Mouse (Mus musculus) adrenal gland, postnatal 36 days (tissue): ENCODE measurements around the gene Mettl1. TPM values are rescaled to one million over a fixed set of nuclear protein-coding genes. Genes with fewer than 3 reads are reported as not detected.

Experiments
- DNase-seq, 2 experiments: peaks; one replicate each; pipeline ENCODE4 v3.0.0; 2021; ENCODE audit warnings: mixed read lengths in 1 of 2
- long read RNA-seq, 2 experiments: library from polyadenylated mRNA; stranded (forward); transcript quantifications; one replicate each; pipeline ENCODE4 v2.0.0; 2021; ENCODE audit warnings: borderline sequencing depth in 2 of 2
- total RNA-seq, 2 experiments: library from RNA; stranded (reverse); gene quantifications; 2 replicates each; pipeline ENCODE4 v1.2.3; 2021

The Mettl1 gene
- 10 to 100 TPM; 20.1 to 21.4 TPM for total RNA-seq
- long read RNA-seq, experiment 1, transcript Mettl1-201 (6 exons, 1,791 nt) = major isoform, 15 of 23 reads
- long read RNA-seq, experiment 1, partial matches to known transcripts = 5 of 23 reads
- long read RNA-seq, experiment 1, other reads (novel, unspliced or antisense) = 1 of 23 reads
- long read RNA-seq, experiment 2, transcript Mettl1-201 (6 exons, 1,791 nt) = major isoform, 6 of 10 reads
- long read RNA-seq, experiment 2, partial matches to known transcripts = 2 of 10 reads
- long read RNA-seq, experiment 2, other reads (novel, unspliced or antisense) = 2 of 10 reads

DNA sequence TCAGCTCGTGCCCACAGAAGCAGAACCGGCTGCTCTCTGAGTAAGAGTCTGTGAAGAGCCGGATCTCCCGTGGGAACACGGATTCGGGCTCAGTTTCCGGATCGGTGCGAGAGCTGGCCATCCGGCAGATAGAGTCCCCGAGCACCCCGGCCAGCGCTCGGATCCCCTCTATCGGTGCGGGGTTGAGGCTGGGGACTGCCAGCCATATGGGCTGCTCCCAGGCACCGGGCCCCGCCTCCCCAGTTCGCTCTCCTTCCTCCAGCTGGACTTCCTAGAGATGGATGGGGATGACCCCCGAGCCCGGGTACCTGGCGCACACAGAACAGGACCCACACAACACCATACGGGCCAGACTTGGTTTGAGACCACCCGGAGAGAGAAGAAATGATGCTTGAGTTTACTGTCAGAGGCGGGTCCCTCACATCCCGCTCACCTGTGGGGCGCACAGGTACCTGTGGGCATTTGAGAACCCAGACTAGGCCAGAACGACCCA lies at the start of gene Mettl1, which contains the start of gene Eef1akmt3:
TSS of gene Mettl1 (plus strand) at position 141 of the 493 bp plus-strand sequence.
TSS of gene Eef1akmt3 (minus strand) at position 240 of the 493 bp plus-strand sequence.
- peak; percentile 45 to 69 for DNase-seq

DNA sequence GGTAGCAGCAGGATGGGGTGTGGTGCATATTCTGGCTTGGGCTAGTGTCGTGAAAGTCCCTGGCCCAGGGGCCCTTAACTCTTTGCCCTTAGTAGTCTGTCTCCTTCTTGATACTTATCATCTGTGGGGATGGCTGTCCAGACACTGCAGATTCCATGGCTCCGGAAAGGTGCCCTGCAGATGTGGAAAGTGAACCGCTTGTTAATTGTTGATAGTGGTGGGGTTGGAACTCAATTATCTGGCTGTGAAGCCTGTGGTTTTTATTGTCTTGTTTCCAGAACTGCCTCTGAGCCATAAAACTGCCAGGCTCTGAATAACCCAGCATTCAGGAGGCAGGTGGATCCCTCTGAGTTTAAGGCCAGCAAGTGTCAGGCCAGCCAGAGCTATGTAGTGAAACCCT lies 49.5 kb upstream of the Mettl1 start:
- DNase-seq = no peak

GRCm38 (mm10) chr10:126993621-126994020 lies 47.6 kb upstream of the Mettl1 start:
- DNase-seq = no peak

GRCm38 (mm10) chr10:126997340-126998113 lies 43.7 kb upstream of the Mettl1 start:
- no peak for DNase-seq

DNA sequence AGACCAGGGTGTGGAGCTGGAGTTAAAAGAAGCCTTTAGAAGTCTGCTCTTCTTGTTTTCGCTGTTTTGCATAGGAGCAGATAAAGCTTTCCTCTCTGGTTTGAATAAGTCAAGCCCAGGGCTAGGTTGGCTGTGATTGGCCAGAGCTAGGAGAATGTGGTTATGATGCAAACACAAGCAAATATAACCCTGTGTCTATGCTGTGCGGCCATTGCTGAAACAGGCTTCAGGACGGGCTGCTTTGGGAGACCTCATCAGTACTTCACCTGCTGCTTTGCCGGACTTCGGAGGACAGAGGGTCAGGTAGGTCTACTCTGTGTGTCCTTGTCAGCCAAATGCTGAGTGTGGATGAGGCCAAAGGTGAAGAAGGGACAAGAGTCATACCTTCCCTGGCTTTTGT lies 40.7 kb upstream of the Mettl1 start, which contains the start of gene Avil:
TSS of gene Avil (plus strand) at position 181 of the 400 bp plus-strand sequence.
- no peak for DNase-seq

DNA sequence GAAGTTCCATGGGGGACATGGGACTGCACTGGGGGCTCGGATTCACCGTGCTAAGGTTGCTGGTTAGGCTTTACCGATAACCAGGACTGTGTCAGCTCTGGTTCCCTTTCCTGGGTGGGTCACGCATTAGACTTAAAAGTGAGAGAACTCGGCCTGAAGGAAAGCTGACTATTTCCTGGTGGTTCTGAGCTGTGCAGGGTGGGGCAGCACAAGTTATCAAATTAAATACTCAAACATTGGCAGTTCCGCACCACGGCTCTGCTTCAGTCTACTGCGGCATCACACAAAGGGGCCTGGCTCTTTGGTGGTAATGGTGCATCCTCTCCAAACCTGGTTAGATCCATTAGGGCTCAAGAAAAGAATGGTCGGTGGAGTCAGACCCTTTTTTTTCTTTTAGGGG lies 39.9 kb upstream of the Mettl1 start:
- DNase-seq = no peak

DNA sequence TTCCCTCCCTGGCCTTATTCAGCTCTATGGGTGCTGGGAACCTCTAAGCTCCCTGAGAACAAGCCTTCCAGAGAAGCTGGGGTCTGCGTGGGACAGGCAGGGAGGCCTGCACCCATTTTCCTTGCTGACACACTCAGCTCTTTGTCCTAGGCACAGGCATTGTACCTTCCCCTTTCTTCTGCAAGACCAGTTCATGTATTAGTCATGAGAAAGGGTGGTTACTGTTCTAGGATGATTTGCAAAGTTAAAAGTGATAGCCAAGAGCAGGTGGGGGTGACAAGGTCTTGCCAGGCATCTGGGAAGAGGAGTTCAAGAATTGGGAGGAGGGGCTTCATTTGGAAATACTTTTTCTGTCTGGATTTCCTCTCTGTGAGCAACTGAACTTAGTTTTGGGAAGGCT lies 39.2 kb upstream of the Mettl1 start:
- DNase-seq = no peak

- DNase-seq = no peak
These were observed 38.4 kb upstream of the Mettl1 start for GRCm38 (mm10) chr10:127002765-127003164.

DNA sequence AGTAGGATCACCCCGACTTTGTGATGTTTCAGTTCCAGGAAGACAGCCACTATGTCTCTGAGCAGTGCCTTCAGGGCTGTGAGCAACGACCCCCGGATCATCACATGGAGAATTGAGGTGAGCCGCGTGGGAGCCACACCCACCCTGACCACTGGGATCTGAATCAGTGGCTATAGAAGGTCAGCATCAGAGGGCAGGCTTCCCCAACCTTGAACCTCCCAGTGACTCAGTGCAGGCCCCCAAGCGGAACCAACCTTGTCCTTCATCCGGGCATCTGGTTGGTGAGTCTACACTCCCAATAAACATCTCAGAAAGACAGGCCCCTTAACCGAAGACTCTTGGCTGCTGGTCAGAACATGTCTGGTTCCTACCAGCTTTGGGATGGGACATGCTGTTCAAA lies 37.9 kb upstream of the Mettl1 start:
- DNase-seq = peak; percentile 79 to 84

DNA sequence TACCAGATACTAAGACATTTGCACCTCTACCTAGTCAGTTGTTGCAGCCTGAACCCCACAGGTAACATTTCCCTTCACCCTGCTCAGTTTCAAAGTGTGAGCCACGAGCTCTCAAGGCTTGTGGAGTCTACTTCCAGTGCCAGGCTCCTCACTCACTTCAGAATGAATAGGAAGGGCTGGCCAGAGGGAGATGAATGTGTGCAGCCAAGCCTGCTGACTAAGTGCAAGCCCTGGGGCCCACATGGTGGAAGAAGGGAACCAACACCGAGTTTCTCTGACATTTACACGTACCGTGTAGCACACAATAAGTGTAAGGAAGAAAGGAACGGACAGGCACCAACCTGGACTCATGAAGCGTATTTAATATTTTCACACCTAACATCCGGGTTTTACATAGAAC lies 37.4 kb upstream of the Mettl1 start:
- peak in 1 of 2 experiments; percentile 36 for DNase-seq

DNA sequence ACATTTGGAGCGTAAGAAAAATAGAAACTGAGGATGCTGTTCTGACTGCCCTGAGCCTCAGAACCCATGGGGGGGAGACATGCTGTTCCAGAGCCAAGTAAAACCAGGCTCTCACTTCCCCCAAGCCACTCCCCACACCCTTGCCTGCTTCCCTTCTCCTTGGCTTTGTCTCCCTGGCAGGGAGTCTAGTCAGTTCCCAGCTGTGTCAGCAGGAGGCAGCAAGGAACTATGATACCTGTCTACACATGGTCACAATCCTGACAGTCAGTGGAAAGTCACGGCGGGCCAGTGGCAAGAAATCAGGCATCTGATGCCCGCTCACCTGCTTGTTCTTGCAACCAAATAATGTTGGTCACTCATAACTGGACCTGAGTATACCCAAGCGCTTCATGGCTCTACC lies 24.7 kb upstream of the Mettl1 start:
- DNase-seq = no peak

DNA sequence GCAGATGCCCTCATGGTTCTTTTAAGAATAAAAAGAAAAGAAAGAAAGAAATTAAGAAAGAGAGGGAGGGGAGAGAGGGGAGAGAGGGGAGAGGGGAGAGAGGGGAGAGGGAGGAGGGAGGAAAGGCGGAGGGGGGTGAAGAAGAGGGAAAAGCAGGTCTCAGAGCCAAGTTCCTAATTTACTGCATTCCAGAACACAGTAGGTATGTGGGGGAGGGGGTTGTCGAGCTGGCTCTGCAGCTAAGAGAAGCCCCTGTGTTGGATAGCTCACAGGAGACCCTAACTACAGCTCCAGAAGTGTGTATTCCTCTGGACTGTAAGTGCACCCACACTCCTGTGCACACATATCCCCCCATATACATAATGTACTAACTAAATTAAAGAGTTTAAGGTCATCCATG lies 24.1 kb upstream of the Mettl1 start:
- no peak for DNase-seq

- no peak for DNase-seq
These were observed 22.8 kb upstream of the Mettl1 start for GRCm38 (mm10) chr10:127018422-127018821.

DNA sequence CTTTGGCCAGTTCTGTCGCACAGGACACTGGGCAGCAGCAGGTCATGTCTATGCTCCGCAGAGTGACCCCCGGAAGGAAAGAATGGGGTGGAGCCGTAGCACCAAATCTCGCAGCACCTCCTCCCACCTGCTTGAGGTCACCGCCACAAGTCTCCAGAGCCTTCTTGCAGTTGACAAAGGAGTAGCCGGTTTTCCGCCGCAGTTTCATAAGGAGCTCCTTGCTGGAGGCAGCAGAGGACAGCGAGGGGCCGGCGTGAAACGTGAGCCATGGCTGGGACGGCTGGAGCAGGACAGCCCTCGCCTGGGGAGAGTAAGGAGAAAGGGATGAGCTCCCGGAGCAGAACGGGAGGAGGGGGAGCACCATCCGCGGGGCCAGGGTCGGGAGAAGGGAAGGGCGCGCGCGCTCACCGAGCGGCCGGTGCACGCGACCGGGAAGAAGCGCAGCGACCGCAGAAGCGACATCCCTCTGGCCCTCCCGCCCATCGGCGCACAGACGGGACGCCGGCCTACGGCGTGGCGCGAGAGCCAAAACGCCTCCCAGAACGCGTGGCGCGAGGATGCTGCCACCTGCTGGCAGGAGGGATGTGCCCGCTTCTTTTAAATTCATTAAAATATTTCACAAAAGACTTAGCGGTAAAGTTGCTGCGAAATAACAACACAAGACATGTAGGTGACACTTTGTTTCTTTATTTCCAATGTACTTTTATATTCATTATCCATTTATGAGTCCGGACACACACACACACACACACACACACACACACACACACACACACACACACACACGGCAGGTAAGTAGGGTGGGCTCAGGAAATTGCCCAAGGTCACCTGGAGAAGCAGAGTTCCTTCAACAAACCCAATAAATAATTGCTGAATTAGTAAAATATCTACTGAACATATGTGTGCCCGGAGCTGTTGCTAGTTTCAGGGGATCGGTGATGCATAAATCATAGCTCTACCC lies 10.6 kb upstream of the Mettl1 start, which contains the start of gene Tsfm:
TSS of gene Tsfm (minus strand) at position 505 of the 961 bp plus-strand sequence.
- DNase-seq = peak; percentile 95 to 96

- no peak for DNase-seq
These were observed 7.9 kb upstream of the Mettl1 start for GRCm38 (mm10) chr10:127033301-127033741.

- DNase-seq = no peak
These were observed 4.9 kb upstream of the Mettl1 start for GRCm38 (mm10) chr10:127036273-127036672.

DNA sequence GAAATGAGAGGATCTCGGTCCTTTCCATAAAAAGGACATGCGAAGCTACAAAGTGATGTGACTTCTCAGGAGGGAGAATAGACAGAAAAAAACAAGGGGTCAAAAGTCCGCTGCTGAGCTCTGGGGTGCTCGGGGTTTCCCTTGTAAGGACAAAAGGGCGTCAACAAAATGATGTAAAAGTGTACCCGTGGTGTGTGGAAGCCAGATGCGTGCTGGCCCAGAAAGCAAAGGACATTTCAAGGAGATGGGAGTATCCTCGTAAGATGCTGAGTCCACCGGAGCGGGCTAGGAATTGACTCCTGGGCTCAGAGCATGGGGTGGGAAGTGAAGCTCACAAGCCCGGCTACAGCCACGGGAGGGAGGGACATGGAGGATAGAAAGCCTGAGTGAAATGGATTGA lies 3.6 kb upstream of the Mettl1 start:
- DNase-seq = no peak

DNA sequence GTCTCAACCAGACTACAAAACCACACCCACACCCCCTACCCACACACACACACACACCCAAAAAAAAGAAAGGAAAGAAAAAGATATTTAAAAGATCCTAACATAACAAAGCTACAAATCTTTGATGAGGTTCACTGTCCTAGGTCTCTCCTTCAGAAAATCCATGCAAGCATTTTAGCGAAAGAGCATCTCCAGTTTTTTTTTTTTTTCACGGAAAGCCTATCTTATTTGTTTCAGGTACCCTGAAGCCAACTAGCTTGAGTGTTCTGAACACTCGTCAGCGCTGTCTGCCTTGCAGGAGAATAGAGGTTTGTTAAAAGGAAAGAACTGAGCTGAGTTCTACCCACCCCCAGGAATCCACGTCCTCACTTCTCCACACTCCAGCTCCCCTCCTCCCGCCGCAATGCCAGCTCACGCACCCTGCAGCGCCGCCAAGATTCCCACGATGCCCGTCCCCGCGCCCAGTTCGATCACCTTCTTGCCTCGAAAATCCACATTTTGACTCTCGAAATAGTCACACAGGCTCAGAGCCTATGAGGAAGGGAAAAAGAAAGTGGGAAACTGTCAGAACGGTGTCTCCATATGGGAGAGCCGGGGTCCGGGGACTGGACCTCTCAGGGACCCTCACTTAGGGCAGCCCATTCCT lies 522 bp upstream of the Mettl1 start:
- peak; percentile 39 to 40 for DNase-seq

DNA sequence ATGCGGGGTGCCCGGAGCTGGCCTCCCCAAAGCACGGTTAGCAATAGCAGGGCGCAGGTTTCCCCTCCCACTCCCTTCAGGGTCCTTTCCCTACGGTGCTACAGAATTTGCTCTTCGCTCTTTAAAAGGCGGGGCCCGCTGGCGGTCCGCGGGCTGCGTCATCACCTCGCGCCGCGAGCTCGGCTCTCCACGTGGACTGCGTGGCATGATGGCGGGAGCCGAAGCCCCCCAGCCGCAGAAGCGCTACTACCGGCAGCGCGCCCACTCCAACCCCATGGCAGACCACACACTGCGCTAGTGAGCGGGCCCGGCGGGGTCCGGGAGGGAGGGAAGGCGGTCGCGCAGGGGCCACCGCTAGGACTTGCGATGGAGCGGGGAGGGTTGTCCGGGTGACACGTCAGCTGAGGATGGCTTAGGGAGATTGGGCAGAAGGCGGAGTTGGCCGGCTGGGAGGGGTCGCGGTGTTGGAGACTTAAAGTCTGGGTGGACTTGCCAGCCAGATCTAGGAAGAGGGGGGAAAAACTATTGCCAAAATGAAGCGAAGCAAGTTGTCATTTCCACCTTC lies 642 bp downstream of the Mettl1 start:
- DNase-seq = peak; percentile 89 to 93

- DNase-seq = no peak
These were observed 1.4 kb downstream of the Mettl1 start for GRCm38 (mm10) chr10:127042468-127043115.
